Comparison of ENCODE assay signal across 30 mouse cellular contexts in the genomic region with DNA sequence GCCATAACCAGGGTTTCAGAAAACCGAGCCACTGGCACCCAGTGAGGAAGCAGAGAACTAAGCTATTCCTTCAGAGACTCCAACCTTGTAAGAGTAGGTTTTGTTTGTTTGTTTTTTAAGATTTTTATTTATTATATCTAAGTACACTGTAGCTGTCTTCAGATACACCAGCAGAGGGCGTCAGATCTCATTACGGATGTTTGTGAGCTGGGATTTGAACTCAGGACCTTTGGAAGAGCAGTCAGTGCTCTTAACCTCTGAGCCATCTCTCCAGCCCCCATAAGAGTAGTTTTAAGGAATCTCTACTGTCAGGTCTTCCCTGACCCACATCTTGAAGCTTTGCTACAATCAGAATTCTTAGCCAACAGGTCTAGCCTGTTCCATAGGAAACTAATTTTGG. TPM values are rescaled to one million over a fixed set of nuclear protein-coding genes. Genes with fewer than 3 reads are reported as not detected.
DNase-seq lines count a peak whose midpoint lies in the region; ATAC-seq and TF ChIP-seq lines count a peak whose summit lies in the region.
"Had no signal": no experiment of that assay in that cellular context is flagged by ENCODE, and none has a peak within 500 bp of the region (broad histone marks: within the 10 kb centered on the region; RNA-seq: fewer than 3 reads in every experiment).

No protein-coding gene starts in this region.

- intact Hi-C loops in gastrocnemius, adult 2 months (cut with DNase I), result loop anchor here (5.0 to 10.0 kb wide), 3 partner anchors 34 to 154 kb away; partner anchors contain the start of genes Gm20695, Slx4, Zfp263 and Zfp597
- intact Hi-C loops in left cerebral cortex, adult 2 months (cut with DNase I), result loop anchor here (10.0 kb wide), 1 partner anchor 104 kb away; the partner anchor contains the start of gene Zfp263

- DNase-seq in gastrocnemius, adult 2 months, result no peak
- no peak for DNase-seq in gastrocnemius, postnatal 4 days (ENCODE audit: low spot score in 2 of 2)
- DNase-seq in left cerebral cortex, adult 2 months (ENCODE audit: extremely low spot score in 1 of 2, low spot score in 2 of 2), result no peak
- no peak for DNase-seq in left cerebral cortex, adult 11 months (ENCODE audit: low spot score)
- DNase-seq in neural tube, embryonic 10.5 days (ENCODE audit: extremely low spot score, low spot score), result no peak
- DNase-seq: cerebellum, adult 9-11 months; heart, postnatal 10 days; kidney, postnatal 36 days; right cerebral cortex, postnatal 14 days; thymus, adult 2 months had no signal

- no peaks in the 10 kb centered on the region for H3K27me3 ChIP-seq in neural tube, embryonic 15.5 days (replicated peaks)
- H3K27me3 ChIP-seq: forebrain, embryonic 15.5 days; limb, embryonic 15.5 days; lung, embryonic 15.5 days; stomach, embryonic 15.5 days had no signal

- 81% methylated on average over 3 of the region's 3 CpGs for WGBS in neural tube, embryonic 15.5 days

- H3K9ac ChIP-seq in neural tube, embryonic 15.5 days (replicated peaks), result no peak overlapping the region
- H3K9ac ChIP-seq: limb, embryonic 15.5 days had no signal

- peaks cover 22% of the 10 kb centered on the region for H3K4me1 ChIP-seq in neural tube, embryonic 15.5 days

- no peak overlapping the region for H3K27ac ChIP-seq in gastrocnemius, adult 2 months
- no peak overlapping the region for H3K27ac ChIP-seq in left cerebral cortex, adult 2 months
- H3K27ac ChIP-seq in neural tube, embryonic 15.5 days (replicated peaks), result no peak overlapping the region
- H3K27ac ChIP-seq: forebrain, embryonic 15.5 days; limb, embryonic 15.5 days; lung, embryonic 15.5 days; stomach, embryonic 15.5 days had no signal

- peak overlapping the region; percentile 79 for H3K4me2 ChIP-seq in neural tube, embryonic 15.5 days

- no peak for ATAC-seq in neural tube, embryonic 15.5 days (ENCODE audit: low FRiP score)
- ATAC-seq in inflammation-experienced regulatory T-cells, adult 6 months, result no peak
- ATAC-seq: forebrain, embryonic 15.5 days had no signal

- no peak overlapping the region for H3K4me3 ChIP-seq in gastrocnemius, adult 2 months
- no peak overlapping the region for H3K4me3 ChIP-seq in left cerebral cortex, adult 2 months
- H3K4me3 ChIP-seq in neural tube, embryonic 15.5 days (replicated peaks), result no peak overlapping the region; the same call in 1 of the 2 replicates

- TF ChIP-seq CTCF in gastrocnemius, adult 2 months (IDR thresholded peaks at IDR 0.05), result peak; percentile 28; the same call in 1 of the 2 replicates
- TF ChIP-seq CTCF in left cerebral cortex, adult 2 months (IDR thresholded peaks at IDR 0.05), result peak; percentile 28

- no peaks in the 10 kb centered on the region for H3K36me3 ChIP-seq in neural tube, embryonic 15.5 days
- H3K36me3 ChIP-seq: forebrain, embryonic 15.5 days; limb, embryonic 15.5 days; lung, embryonic 15.5 days; stomach, embryonic 15.5 days had no signal

- no peaks in the 10 kb centered on the region for H3K9me3 ChIP-seq in neural tube, embryonic 15.5 days (replicated peaks)
- H3K9me3 ChIP-seq: forebrain, embryonic 15.5 days; limb, embryonic 15.5 days; lung, embryonic 15.5 days; stomach, embryonic 15.5 days had no signal

RNA-seq across cellular contexts. Expression of gene Zfp174, which starts 1.3 kb away (rescaled TPM):
- 1 to 10 TPM; 1.5 to 1.7 TPM for total RNA-seq in gastrocnemius, adult 2 months (2021)
- total RNA-seq in gastrocnemius, postnatal 4 days (2021), result 1 to 10 TPM; 1.7 to 1.9 TPM
- 1 to 10 TPM; 4.0 to 5.0 TPM for total RNA-seq in left cerebral cortex, adult 2 months (2021)
- polyA plus RNA-seq in neural tube, embryonic 15.5 days (2015; fragmentation: Nextera tagmentation; extraction: Ambion mirVana), result 2.1 and 2.2 TPM in 2 replicates
- under 1 TPM; 0.48 to 0.80 (median 0.52) TPM for polyA plus RNA-seq in inflammation-experienced regulatory T-cells, adult 6 months (2017; shearing (Covaris generic))

RNA-seq across cellular contexts. Expression of gene Olfr15, which starts 17.7 kb away (rescaled TPM):
- total RNA-seq in gastrocnemius, adult 2 months (2021), result not detected
- total RNA-seq in gastrocnemius, postnatal 4 days (2021), result not detected
- total RNA-seq in left cerebral cortex, adult 2 months (2021), result not detected
- not detected in 2 replicates for polyA plus RNA-seq in neural tube, embryonic 15.5 days (2015; fragmentation: Nextera tagmentation; extraction: Ambion mirVana)
- polyA plus RNA-seq in inflammation-experienced regulatory T-cells, adult 6 months (2017; shearing (Covaris generic)), result not detected
- total RNA-seq: adrenal gland, postnatal 14 days; ES-E14; heart, postnatal 10 days; layer of hippocampus, postnatal 25 days; left cerebral cortex, postnatal 36 days; neutrophil, adult 5-6 weeks had no signal
- polyA plus RNA-seq: brain, embryonic 14.5 days; cortical plate, adult 2 months; forebrain, embryonic 15.5 days; gonadal fat pad, adult 2 months; heart, embryonic 11.5 days; kidney, embryonic 14.5 days; limb, embryonic 15.5 days; lung, embryonic 15.5 days; midbrain, embryonic 14.5 days; myocyte; spleen, adult 2 months; stomach, embryonic 15.5 days; thymus, adult 2 months; urinary bladder, adult 2 months had no signal

RNA-seq across cellular contexts. Expression of gene Naa60, which starts 23.8 kb away (rescaled TPM):
- 10 to 100 TPM; 29.7 to 45.7 TPM for total RNA-seq in gastrocnemius, adult 2 months (2021)
- total RNA-seq in gastrocnemius, postnatal 4 days (2021), result 10 to 100 TPM; 37.3 to 43.1 TPM
- total RNA-seq in left cerebral cortex, adult 2 months (2021), result 100 to 1,000 TPM; 107 to 119 TPM
- 95.6 and 102 TPM in 2 replicates for polyA plus RNA-seq in neural tube, embryonic 15.5 days (2015; fragmentation: Nextera tagmentation; extraction: Ambion mirVana)
- polyA plus RNA-seq in inflammation-experienced regulatory T-cells, adult 6 months (2017; shearing (Covaris generic)), result 100 to 1,000 TPM; 106 to 119 (median 107) TPM

RNA-seq across cellular contexts. Expression of gene Zfp597, which starts 35.9 kb away (rescaled TPM):
- total RNA-seq in gastrocnemius, adult 2 months (2021), result 1 to 10 TPM; 6.3 to 6.6 TPM
- 10 to 100 TPM; 10.6 to 11.9 TPM for total RNA-seq in gastrocnemius, postnatal 4 days (2021)
- total RNA-seq in left cerebral cortex, adult 2 months (2021), result 10 to 100 TPM; 26.4 to 28.9 TPM
- 12.9 and 13.4 TPM in 2 replicates for polyA plus RNA-seq in neural tube, embryonic 15.5 days (2015; fragmentation: Nextera tagmentation; extraction: Ambion mirVana)
- 10 to 100 TPM; 11.4 to 14.1 (median 12.6) TPM for polyA plus RNA-seq in inflammation-experienced regulatory T-cells, adult 6 months (2017; shearing (Covaris generic))

RNA-seq across cellular contexts. Expression of gene Gm20695, which starts 36.0 kb away (rescaled TPM):
- under 1 TPM in 1 of 2 experiments, not detected in 1; 0.31 TPM for total RNA-seq in gastrocnemius, adult 2 months (2021)
- total RNA-seq in gastrocnemius, postnatal 4 days (2021), result under 1 TPM; 0.36 to 0.44 TPM
- total RNA-seq in left cerebral cortex, adult 2 months (2021), result 1 to 10 TPM in 1 of 2 experiments, not detected in 1; 1.2 TPM
- polyA plus RNA-seq in neural tube, embryonic 15.5 days (2015; fragmentation: Nextera tagmentation; extraction: Ambion mirVana), result 2.1 and 2.7 TPM in 2 replicates
- polyA plus RNA-seq in inflammation-experienced regulatory T-cells, adult 6 months (2017; shearing (Covaris generic)), result 1 to 10 TPM; 3.2 to 5.6 (median 3.9) TPM
- total RNA-seq: ES-E14; heart, postnatal 10 days had no signal
- polyA plus RNA-seq: spleen, adult 2 months; thymus, adult 2 months had no signal
